Mouse (Mus musculus): Measurements from ENCODE around the gene Syn3. TPM values are rescaled to one million over a fixed set of nuclear protein-coding genes. Genes with fewer than 3 reads are reported as not detected.

Gene Syn3
- total RNA-seq, 1 experiment: 1.5 TPM

DNA sequence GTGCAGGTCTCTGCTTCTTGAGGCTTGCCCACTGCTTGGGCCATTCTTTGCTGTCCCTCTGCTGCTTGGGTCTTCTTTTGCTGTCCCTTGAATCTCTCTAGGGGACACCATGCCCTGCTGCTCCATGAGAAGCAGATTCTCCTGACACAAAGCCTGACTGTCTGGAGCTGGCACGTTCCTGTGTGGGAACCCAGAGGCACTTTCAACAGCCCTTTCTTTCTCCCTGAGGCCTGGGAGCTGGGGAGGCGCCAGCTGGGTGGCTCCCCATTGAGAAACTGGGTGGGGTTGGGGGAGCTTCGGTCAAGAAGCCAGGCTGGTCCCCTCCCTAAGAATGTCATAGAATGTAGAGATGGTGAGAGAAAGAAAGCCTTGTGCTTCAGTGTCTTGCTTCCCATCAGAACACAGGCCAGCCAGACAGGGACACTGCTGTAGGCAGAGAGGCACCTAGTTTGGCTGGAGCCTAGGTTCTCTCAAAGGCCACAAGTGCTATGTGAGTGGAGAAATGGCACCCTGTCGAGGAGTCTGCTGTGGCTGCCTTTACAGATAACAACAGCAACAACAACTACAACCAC lies 304.7 kb downstream of the Syn3 start:
- H3K27ac ChIP-seq (ENCODE audit: insufficient read depth, low read depth, low read length, poor library complexity, severe bottlenecking): no peak overlapping the region
- in situ Hi-C loops (cut with MboI; ENCODE audit: low sequenced_read_pairs in 2 of 2, unreplicated experiment in 2 of 2): no loop called here
- H3K9ac ChIP-seq (ENCODE audit: insufficient read depth, low read depth, low read length, poor library complexity, severe bottlenecking): no peak overlapping the region
- TF ChIP-seq MAFK (IDR thresholded peaks at IDR 0.05; ENCODE audit: insufficient read depth, low read depth, low read length): no peak
- TF ChIP-seq ZNF384 (IDR thresholded peaks at IDR 0.05; ENCODE audit: low read depth, low read length): no peak
- TF ChIP-seq ZC3H11A (IDR thresholded peaks at IDR 0.05; ENCODE audit: borderline replicate concordance, low read depth, low read length): no peak
- TF ChIP-seq HCFC1 (IDR thresholded peaks at IDR 0.05; ENCODE audit: borderline replicate concordance, insufficient read depth, low read length): no peak
- no peak for TF ChIP-seq CHD2 (IDR thresholded peaks at IDR 0.05; ENCODE audit: low read depth, low read length)
- H3K4me3 ChIP-seq (ENCODE audit: insufficient read depth in 1 of 2, low read depth in 1 of 2, low read length in 2 of 2, poor library complexity in 1 of 2, severe bottlenecking in 1 of 2): no peak overlapping the region
- no peak for DNase-seq (ENCODE audit: low read depth, low spot score)
- H3K4me1 ChIP-seq (ENCODE audit: control insufficient read depth in 2 of 2, insufficient read depth in 2 of 2, low read length in 2 of 2, poor library complexity in 1 of 2): no peaks in the 10 kb centered on the region
- H3K36me3 ChIP-seq (ENCODE audit: control insufficient read depth, insufficient read depth, low read length, poor library complexity, severe bottlenecking): no peaks in the 10 kb centered on the region
- no peaks in the 10 kb centered on the region for H3K9me3 ChIP-seq (ENCODE audit: control insufficient read depth, insufficient read depth, low read depth, low read length)

DNA sequence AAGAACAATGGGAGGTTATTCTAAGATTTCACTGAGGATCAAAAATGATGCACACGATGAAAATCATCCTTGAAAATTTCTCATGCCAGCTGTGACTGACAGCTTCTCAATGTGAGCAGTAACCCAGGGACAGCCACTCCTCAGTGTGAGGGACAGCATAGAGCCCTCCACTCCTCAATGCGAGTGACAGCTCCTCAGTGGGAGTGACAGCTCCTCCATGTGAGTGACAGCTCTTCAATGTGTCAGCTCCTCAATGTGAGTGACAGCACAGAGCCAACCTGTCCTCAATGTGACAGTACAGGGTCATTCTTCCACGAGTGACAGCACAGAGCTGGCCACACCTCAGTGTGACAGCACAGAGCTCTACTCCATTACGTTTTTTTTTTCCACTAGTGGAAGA lies 310.1 kb downstream of the Syn3 start:
- no peak for DNase-seq (ENCODE audit: low read depth, low spot score)
- H3K36me3 ChIP-seq (ENCODE audit: control insufficient read depth, insufficient read depth, low read length, poor library complexity, severe bottlenecking): no peaks in the 10 kb centered on the region
- in situ Hi-C loops (cut with MboI; ENCODE audit: low sequenced_read_pairs in 2 of 2, unreplicated experiment in 2 of 2): no loop called here
- no peaks in the 10 kb centered on the region for H3K4me1 ChIP-seq (ENCODE audit: control insufficient read depth in 2 of 2, insufficient read depth in 2 of 2, low read length in 2 of 2, poor library complexity in 1 of 2)
- no peak overlapping the region for H3K27ac ChIP-seq (ENCODE audit: insufficient read depth, low read depth, low read length, poor library complexity, severe bottlenecking)
- TF ChIP-seq MAFK (IDR thresholded peaks at IDR 0.05; ENCODE audit: insufficient read depth, low read depth, low read length) (no peak), CHD2 (IDR thresholded peaks at IDR 0.05; ENCODE audit: low read depth, low read length) (no peak), ZC3H11A (IDR thresholded peaks at IDR 0.05; ENCODE audit: borderline replicate concordance, low read depth, low read length) (no peak), HCFC1 (IDR thresholded peaks at IDR 0.05; ENCODE audit: borderline replicate concordance, insufficient read depth, low read length) (no peak), ZNF384 (IDR thresholded peaks at IDR 0.05; ENCODE audit: low read depth, low read length) (no peak)
- H3K9ac ChIP-seq (ENCODE audit: insufficient read depth, low read depth, low read length, poor library complexity, severe bottlenecking): no peak overlapping the region
- no peaks in the 10 kb centered on the region for H3K9me3 ChIP-seq (ENCODE audit: control insufficient read depth, insufficient read depth, low read depth, low read length)
- no peak overlapping the region for H3K4me3 ChIP-seq (ENCODE audit: insufficient read depth in 1 of 2, low read depth in 1 of 2, low read length in 2 of 2, poor library complexity in 1 of 2, severe bottlenecking in 1 of 2)

DNA sequence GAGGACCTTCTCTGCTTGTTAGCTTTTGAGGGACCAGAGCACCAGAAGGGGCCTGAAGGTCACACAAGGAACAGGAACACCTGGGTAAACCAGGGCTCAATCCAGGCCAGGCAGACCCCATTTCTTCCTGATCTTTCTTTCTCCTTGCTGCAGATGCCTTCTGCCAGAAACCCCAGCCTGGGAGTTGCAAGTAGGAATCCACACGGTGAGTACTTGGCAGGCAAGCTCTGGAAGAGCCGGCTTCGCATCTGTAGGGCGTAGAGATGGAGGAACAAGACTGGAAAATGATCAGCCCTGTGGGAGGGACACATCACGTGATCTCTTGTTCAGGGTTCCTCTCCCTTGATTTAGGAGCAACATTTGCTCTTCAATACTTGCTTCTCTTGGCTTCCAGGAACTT lies 310.8 kb downstream of the Syn3 start:
- Histone ChIP-seq H3K27ac (ENCODE audit: insufficient read depth, low read depth, low read length, poor library complexity, severe bottlenecking) (no peak overlapping the region), H3K4me3 (ENCODE audit: insufficient read depth in 1 of 2, low read depth in 1 of 2, low read length in 2 of 2, poor library complexity in 1 of 2, severe bottlenecking in 1 of 2) (no peak overlapping the region), H3K9ac (ENCODE audit: insufficient read depth, low read depth, low read length, poor library complexity, severe bottlenecking) (no peak overlapping the region), H3K4me1 (ENCODE audit: control insufficient read depth in 2 of 2, insufficient read depth in 2 of 2, low read length in 2 of 2, poor library complexity in 1 of 2) (no peaks in the 10 kb centered on the region), H3K9me3 (ENCODE audit: control insufficient read depth, insufficient read depth, low read depth, low read length) (no peaks in the 10 kb centered on the region), H3K36me3 (ENCODE audit: control insufficient read depth, insufficient read depth, low read length, poor library complexity, severe bottlenecking) (no peaks in the 10 kb centered on the region)
- TF ChIP-seq MAFK (IDR thresholded peaks at IDR 0.05; ENCODE audit: insufficient read depth, low read depth, low read length) (no peak), CHD2 (IDR thresholded peaks at IDR 0.05; ENCODE audit: low read depth, low read length) (no peak), ZC3H11A (IDR thresholded peaks at IDR 0.05; ENCODE audit: borderline replicate concordance, low read depth, low read length) (no peak), ZNF384 (IDR thresholded peaks at IDR 0.05; ENCODE audit: low read depth, low read length) (no peak), HCFC1 (IDR thresholded peaks at IDR 0.05; ENCODE audit: borderline replicate concordance, insufficient read depth, low read length) (no peak)
- in situ Hi-C loops (cut with MboI; ENCODE audit: low sequenced_read_pairs in 2 of 2, unreplicated experiment in 2 of 2): no loop called here
- no peak for DNase-seq (ENCODE audit: low read depth, low spot score)

- in situ Hi-C loops (cut with MboI; ENCODE audit: low sequenced_read_pairs in 2 of 2, unreplicated experiment in 2 of 2): no loop called here
- H3K27ac ChIP-seq (ENCODE audit: insufficient read depth, low read depth, low read length, poor library complexity, severe bottlenecking): no peak overlapping the region
- no peaks in the 10 kb centered on the region for H3K9me3 ChIP-seq (ENCODE audit: control insufficient read depth, insufficient read depth, low read depth, low read length)
- H3K4me3 ChIP-seq (ENCODE audit: insufficient read depth in 1 of 2, low read depth in 1 of 2, low read length in 2 of 2, poor library complexity in 1 of 2, severe bottlenecking in 1 of 2): no peak overlapping the region
- H3K36me3 ChIP-seq (ENCODE audit: control insufficient read depth, insufficient read depth, low read length, poor library complexity, severe bottlenecking): no peaks in the 10 kb centered on the region
- no peak overlapping the region for H3K9ac ChIP-seq (ENCODE audit: insufficient read depth, low read depth, low read length, poor library complexity, severe bottlenecking)
- no peak for DNase-seq (ENCODE audit: low read depth, low spot score)
- H3K4me1 ChIP-seq (ENCODE audit: control insufficient read depth in 2 of 2, insufficient read depth in 2 of 2, low read length in 2 of 2, poor library complexity in 1 of 2): no peaks in the 10 kb centered on the region
- TF ChIP-seq ZNF384 (IDR thresholded peaks at IDR 0.05; ENCODE audit: low read depth, low read length) (no peak), CHD2 (IDR thresholded peaks at IDR 0.05; ENCODE audit: low read depth, low read length) (no peak), MAFK (IDR thresholded peaks at IDR 0.05; ENCODE audit: insufficient read depth, low read depth, low read length) (no peak), ZC3H11A (IDR thresholded peaks at IDR 0.05; ENCODE audit: borderline replicate concordance, low read depth, low read length) (no peak), HCFC1 (IDR thresholded peaks at IDR 0.05; ENCODE audit: borderline replicate concordance, insufficient read depth, low read length) (no peak)
These were observed 315.4 kb downstream of the Syn3 start for GRCm38 (mm10) chr10:86183148-86183885.
